Mouse (Mus musculus) intestine, embryonic 14.5 days (tissue): ENCODE results near the gene Psmb5. TPM values are rescaled to one million over a fixed set of nuclear protein-coding genes. Genes with fewer than 3 reads are reported as not detected.
"Not testable (repeated sequence)": the region's sequence is repeated elsewhere in the genome, so short reads cannot be mapped to it uniquely, and the experiment has no call there.

Experiments used
- ATAC-seq: fragments of 200-750 bp; cut with Nextera tagmentation; replicated peaks from 2 replicates; pipeline ENCODE4 v1.8.0; 2017; ENCODE audit warnings: low read depth, moderate number of reproducible peaks, moderate TSS enrichment, moderate library complexity; ENCODE audit not compliant: low FRiP score, low TSS enrichment
- DNase-seq: peaks from one replicate; pipeline ENCODE4 v3.0.0-alpha.2; 2018; ENCODE audit warnings: low spot score
- H3K27ac ChIP-seq: fragments of 300-500 bp; sonication (generic); 2 replicates; pipeline ENCODE4 v1.5.1; 2014; ENCODE audit warnings: low read depth, mild to moderate bottlenecking, control low read depth
- H3K27me3 ChIP-seq: fragments of 300-500 bp; sonication (generic); replicated peaks from 2 replicates; pipeline ENCODE4 v1.6.1; 2014; ENCODE audit warnings: low read length, control low read depth; ENCODE audit not compliant: control insufficient read depth, insufficient read depth
- H3K36me3 ChIP-seq: fragments of 300-500 bp; sonication (generic); 2 replicates; pipeline ENCODE4 v1.6.1; 2014; ENCODE audit warnings: low read length, control low read depth; ENCODE audit not compliant: control insufficient read depth, insufficient read depth
- H3K4me1 ChIP-seq: fragments of 300-500 bp; sonication (generic); replicated peaks from 2 replicates; pipeline ENCODE4 v1.6.1; 2014; ENCODE audit warnings: low read length, control low read depth, mixed read lengths; ENCODE audit not compliant: control insufficient read depth, insufficient read depth
- H3K4me2 ChIP-seq: fragments of 300-500 bp; sonication (generic); 2 replicates; pipeline ENCODE4 v1.6.1; 2014; ENCODE audit warnings: low read length
- H3K4me3 ChIP-seq: fragments of 300-500 bp; sonication (generic); 2 replicates; pipeline ENCODE4 v1.5.1; 2014; ENCODE audit warnings: low read depth, low read length, control low read depth, mixed read lengths
- H3K9ac ChIP-seq: fragments of 300-500 bp; sonication (generic); 2 replicates; pipeline ENCODE4 v1.6.1; 2014; ENCODE audit warnings: mild to moderate bottlenecking, low read length
- H3K9me3 ChIP-seq: fragments of 300-500 bp; sonication (generic); 2 replicates; pipeline ENCODE4 v1.6.1; 2016; ENCODE audit warnings: low read length, control low read depth; ENCODE audit not compliant: control insufficient read depth
- WGBS: fragments of 180-500 bp; shearing (Covaris S2); extraction: QIAGEN DNeasy Blood & Tissue Kit; methylation state at CpG from one replicate; pipeline ENCODE4 v1.1.7; 2014; 5-methylcytosine and 5-hydroxymethylcytosine counted together
- polyA plus RNA-seq: library from polyadenylated mRNA; unstranded; fragments of >200 nt; fragmentation: Nextera tagmentation; extraction: Ambion mirVana; gene quantifications from 2 replicates; pipeline ENCODE4 v1.2.1, GENCODE M21; 2014

Psmb5 gene
- polyA plus RNA-seq, 1 experiment from 2014 or later, result 412 TPM

DNA sequence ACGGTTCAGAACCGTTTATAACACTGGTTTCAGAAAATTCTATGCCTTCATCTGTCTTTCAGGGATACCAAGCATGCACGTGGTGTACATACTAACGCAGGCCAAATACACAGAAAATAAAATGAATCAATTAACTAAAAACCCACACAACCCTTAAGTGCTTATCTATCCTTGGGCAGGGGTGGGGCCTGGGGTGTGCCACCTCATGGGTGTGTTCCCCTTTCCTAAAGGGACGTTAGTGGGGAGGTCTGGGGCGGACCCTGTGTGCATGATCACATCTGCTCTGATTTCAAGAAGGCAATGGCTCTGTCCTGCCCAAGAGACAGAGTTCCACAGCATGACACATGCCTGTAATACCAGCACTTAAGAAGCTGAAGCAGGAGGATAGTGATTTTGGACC, 5.5 kb upstream of the Psmb5 start:
- no peak for ATAC-seq
- 84% methylated on average over 6 of the region's 6 CpGs for WGBS
- Histone ChIP-seq H3K36me3 (no peaks in the 10 kb centered on the region), H3K4me1 (no peaks in the 10 kb centered on the region), H3K4me2 (no peak overlapping the region), H3K9me3 (no peaks in the 10 kb centered on the region), H3K4me3 (no peak overlapping the region), H3K27ac (no peak overlapping the region), H3K9ac (no peak overlapping the region), H3K27me3 (no peaks in the 10 kb centered on the region)
- no peak for DNase-seq

DNA sequence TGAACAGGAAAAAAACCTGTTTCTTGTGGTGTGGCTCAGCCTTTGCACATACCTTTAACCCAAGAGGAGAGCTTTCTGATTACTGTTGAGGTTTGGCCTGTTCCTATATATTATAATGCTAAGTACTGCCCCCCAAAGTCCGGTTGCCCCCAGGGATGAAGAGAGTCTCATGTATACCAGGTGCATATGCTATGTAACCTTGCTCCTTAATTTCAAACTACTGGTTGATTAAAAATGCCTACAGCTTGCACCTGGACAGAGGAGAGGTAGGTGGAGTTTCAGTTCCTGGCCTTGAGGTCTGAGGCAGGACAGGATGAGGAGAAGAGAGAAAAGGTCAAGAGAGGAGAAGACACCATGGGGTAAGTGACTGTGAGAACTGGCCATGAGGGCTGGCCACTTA, 3.3 kb upstream of the Psmb5 start, which contains the start of gene Psmb11:
TSS of gene Psmb11 (plus strand) at position 301 of the 400 bp plus-strand sequence.
- H3K27me3 ChIP-seq, result no peaks in the 10 kb centered on the region
- 92% methylated on average over 1 of the region's 1 CpGs for WGBS
- DNase-seq (no peak), ATAC-seq (no peak)
- peaks cover 5% of the 10 kb centered on the region; the same call in 1 of the 2 replicates for H3K4me1 ChIP-seq
- no peaks in the 10 kb centered on the region for H3K9me3 ChIP-seq
- H3K4me2 ChIP-seq, result no peak within 1 kb of the TSS
- no peak within 1 kb of the TSS for H3K4me3 ChIP-seq
- no peak within 1 kb of the TSS for H3K9ac ChIP-seq
- no peak within 1 kb of the TSS for H3K27ac ChIP-seq
- peaks cover 4% of the 10 kb centered on the region for H3K36me3 ChIP-seq

DNA sequence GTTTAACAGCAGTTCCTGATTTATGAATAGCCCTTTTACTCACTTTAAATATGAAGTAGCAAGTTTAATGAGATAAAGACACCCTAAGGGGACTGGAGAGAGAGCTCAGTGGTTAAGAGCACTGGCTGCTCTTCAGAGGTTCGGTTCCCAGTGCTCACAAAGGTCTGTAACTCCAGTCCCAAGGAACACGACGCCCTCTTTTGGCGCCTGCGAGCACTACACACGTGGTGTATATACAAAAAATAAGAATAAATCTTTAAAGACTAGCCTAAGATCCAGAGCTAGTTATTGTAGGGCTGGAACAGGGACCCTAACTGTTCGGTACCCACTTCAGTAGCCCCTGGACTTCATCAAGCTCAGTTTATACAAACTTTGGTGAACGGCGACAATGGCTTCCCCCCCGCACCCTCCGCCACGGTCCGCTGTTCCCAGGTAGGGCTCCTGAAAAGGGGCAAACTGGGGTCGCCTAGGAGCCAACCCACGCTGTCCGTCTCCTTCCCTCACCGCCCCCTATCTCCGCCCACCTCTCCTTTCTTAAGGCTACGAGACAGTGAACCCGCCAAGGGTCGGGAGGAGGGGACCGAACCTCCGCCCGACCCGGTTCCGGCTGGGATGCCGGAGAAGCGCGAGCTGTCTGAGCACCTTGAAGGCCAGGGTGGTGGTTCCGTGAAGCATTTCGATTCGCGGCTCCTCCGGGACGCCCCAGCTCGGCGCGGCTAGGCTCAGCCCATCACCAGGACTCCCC, 498 bp downstream of the Psmb5 start:
- H3K27me3 ChIP-seq, result no peaks in the 10 kb centered on the region
- H3K27ac ChIP-seq, result peak overlapping the region; percentile 74
- peaks cover 5% of the 10 kb centered on the region; the same call in 1 of the 2 replicates for H3K4me1 ChIP-seq
- DNase-seq (peak; percentile 76), ATAC-seq (peak; percentile 56)
- peak overlapping the region; percentile 80 for H3K9ac ChIP-seq
- H3K36me3 ChIP-seq, result peaks cover 34% of the 10 kb centered on the region
- peak overlapping the region; percentile 77 for H3K4me3 ChIP-seq
- no peaks in the 10 kb centered on the region for H3K9me3 ChIP-seq
- H3K4me2 ChIP-seq, result peak overlapping the region; percentile 68
- whole genome bisulfite sequencing, result 3% methylated on average over 38 of the region's 38 CpGs

DNA sequence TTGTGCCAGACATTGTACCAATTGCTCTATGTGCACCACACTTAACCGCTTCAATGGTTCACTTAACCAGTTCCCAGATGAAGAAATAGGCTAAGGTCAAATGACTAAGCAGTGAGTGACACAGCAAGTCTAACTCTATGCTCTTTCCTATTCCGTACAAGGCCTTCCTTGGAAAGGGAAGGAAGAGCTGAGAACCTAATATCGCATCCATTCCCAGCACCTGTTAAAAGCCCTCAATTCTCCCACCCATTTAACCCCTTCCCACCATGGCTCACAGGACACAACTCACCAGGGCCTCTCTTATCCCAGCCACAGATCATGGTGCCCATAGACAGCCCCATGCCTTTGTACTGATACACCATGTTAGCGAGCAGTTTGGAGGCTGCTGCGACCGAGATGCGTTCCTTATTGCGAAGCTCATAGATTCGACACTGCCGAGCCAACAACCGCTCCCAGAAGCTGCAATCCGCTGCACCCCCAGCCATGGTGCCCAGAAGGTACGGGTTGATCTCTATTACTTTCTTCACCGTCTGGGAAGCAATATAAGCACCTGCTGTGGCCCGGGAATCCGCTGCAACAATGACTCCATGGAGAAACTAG, 1.5 kb downstream of the Psmb5 start:
- peak overlapping the region; percentile 68 for H3K4me2 ChIP-seq
- H3K9me3 ChIP-seq, result no peaks in the 10 kb centered on the region
- 93% methylated on average over 16 of the region's 16 CpGs for WGBS
- peaks cover 5% of the 10 kb centered on the region; the same call in 1 of the 2 replicates for H3K4me1 ChIP-seq
- H3K4me3 ChIP-seq, result no peak overlapping the region
- DNase-seq (no peak), ATAC-seq (no peak)
- peaks cover 44% of the 10 kb centered on the region for H3K36me3 ChIP-seq
- H3K27ac ChIP-seq, result no peak overlapping the region
- H3K27me3 ChIP-seq, result no peaks in the 10 kb centered on the region
- no peak overlapping the region for H3K9ac ChIP-seq

DNA sequence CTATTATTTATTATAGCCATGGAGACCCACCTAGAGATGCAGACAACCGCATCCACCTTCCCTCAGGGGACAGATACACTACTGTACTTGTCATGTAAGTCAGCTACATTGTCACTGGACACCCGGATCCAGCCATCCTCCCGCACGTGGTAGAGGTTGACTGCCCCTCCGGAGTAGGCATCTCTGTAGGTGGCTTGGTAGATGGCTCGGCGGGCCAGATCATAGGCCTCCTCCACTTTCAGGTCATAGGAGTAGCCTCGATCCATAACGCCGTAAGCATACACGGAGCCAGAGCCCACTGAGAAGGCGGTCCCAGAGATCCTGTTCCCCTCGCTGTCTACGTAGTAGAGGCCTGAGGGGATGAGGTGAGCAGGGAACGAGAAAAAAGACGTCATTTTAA, 3.7 kb downstream of the Psmb5 start:
- H3K4me2 ChIP-seq, H3K27me3 ChIP-seq, H3K4me3 ChIP-seq, DNase-seq, H3K27ac ChIP-seq, H3K4me1 ChIP-seq, ATAC-seq, H3K9ac ChIP-seq, H3K9me3 ChIP-seq: not testable (repeated sequence)
- H3K36me3 ChIP-seq, result peaks cover 45% of the 10 kb centered on the region
- 95% methylated on average over 14 of the region's 16 CpGs for WGBS

DNA sequence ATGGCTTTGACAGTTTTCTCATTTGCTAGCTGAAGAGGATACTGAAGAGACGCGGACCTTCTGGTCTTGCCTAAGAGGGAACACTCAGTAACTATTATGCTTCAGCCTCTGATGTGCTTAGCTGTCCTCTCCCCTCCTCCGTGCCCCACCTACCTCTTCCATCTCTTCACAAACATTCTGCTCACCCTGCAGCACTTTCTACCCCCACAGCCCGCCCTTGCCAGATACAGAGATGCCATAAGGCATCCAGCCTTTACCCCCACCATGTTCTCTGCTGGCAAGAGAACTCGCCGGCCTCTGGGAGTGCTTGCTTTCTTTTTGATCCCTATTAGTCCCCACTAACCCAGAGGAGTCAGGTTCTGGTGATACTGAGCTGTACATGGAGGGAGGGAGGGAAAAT, 7.2 kb downstream of the Psmb5 start:
- Histone ChIP-seq H3K36me3 (peaks cover 36% of the 10 kb centered on the region), H3K4me1 (no peaks in the 10 kb centered on the region), H3K27ac (no peak overlapping the region), H3K27me3 (no peaks in the 10 kb centered on the region), H3K9me3 (no peaks in the 10 kb centered on the region), H3K4me2 (no peak overlapping the region), H3K9ac (no peak overlapping the region), H3K4me3 (no peak overlapping the region)
- no peak for ATAC-seq
- 76% methylated on average over 6 of the region's 6 CpGs for WGBS
- DNase-seq, result no peak

DNA sequence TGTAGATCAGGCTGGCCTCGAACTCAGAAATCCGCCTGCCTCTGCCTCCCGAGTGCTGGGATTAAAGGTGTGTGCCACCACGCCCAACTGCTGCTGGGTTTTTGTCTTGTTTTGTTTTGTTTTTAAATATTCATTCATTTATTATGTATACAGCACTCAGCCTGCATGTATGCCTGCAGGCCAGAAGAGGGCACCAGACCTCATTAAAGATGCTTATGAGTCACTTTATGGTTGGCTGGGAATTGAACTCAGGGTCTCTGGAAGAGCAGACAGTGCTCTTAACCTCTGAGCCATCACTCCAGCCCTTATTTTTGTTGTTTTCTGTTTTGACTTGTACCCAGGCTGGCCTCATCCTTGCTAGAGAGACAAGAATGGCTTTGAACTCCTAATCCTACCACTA, 7.9 kb downstream of the Psmb5 start:
- WGBS, result 87% methylated on average over 4 of the region's 4 CpGs
- H3K36me3 ChIP-seq, result peaks cover 29% of the 10 kb centered on the region
- no peak overlapping the region for H3K9ac ChIP-seq
- peaks cover 3% of the 10 kb centered on the region; the same call in 1 of the 2 replicates for H3K4me1 ChIP-seq
- no peak overlapping the region for H3K27ac ChIP-seq
- H3K4me3 ChIP-seq, result no peak overlapping the region
- no peak for ATAC-seq
- H3K27me3 ChIP-seq, result no peaks in the 10 kb centered on the region
- H3K9me3 ChIP-seq, result no peaks in the 10 kb centered on the region
- H3K4me2 ChIP-seq, result no peak overlapping the region
- no peak for DNase-seq

DNA sequence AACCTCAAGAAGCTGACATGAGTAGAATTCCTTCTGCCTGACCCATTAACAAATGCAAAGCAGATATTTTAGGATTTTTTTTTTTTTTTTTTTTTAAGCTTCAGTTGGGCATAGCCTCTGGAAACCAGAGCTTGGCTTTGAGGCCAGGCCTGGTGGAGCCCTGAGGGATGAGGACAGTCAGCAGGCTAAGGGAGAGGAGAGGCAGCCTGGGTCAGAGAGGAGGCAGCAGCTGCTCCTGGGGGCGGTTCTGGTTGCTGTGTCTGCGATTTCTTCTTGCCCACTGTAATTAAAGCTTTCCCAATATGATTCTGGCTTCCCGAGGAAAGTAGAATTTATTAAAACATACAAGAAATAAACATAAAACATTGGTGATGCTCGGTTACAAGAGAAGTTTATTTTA, 8.6 kb downstream of the Psmb5 start:
- H3K4me2 ChIP-seq, result no peak overlapping the region
- no peak overlapping the region for H3K27ac ChIP-seq
- peaks cover 10% of the 10 kb centered on the region for H3K4me1 ChIP-seq
- ATAC-seq (no peak), DNase-seq (no peak)
- H3K9ac ChIP-seq, result no peak overlapping the region
- H3K27me3 ChIP-seq, result no peaks in the 10 kb centered on the region
- WGBS, result 55% methylated on average over 4 of the region's 4 CpGs
- H3K9me3 ChIP-seq, result no peaks in the 10 kb centered on the region
- H3K4me3 ChIP-seq, result no peak overlapping the region
- peaks cover 23% of the 10 kb centered on the region for H3K36me3 ChIP-seq

DNA sequence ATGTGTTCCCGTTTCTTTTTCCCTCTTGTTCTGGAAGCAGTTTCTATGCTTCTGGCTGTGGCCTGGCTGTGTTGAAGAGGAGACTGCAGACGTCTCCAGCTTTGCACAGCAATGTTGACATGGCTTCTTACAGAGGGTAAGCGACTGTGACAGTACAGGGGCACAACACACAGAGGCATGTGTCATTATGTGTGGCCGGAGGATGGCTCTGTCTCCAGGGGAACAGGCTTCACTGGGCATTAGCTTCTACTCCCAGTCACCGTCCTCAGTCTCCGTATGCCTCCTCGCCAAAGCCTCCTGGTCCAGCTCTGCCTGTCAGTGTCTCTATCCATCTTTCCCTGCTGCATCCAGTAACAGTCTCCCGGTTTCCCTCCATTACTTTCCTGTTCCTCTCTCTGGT, 10.6 kb downstream of the Psmb5 start:
- peaks cover 10% of the 10 kb centered on the region for H3K36me3 ChIP-seq
- H3K9me3 ChIP-seq, result no peaks in the 10 kb centered on the region
- no peak overlapping the region for H3K27ac ChIP-seq
- no peak overlapping the region for H3K4me3 ChIP-seq
- H3K4me1 ChIP-seq, result peaks cover 22% of the 10 kb centered on the region
- DNase-seq (no peak), ATAC-seq (no peak)
- H3K4me2 ChIP-seq, result no peak overlapping the region
- no peak overlapping the region for H3K9ac ChIP-seq
- 55% methylated on average over 8 of the region's 8 CpGs for WGBS
- H3K27me3 ChIP-seq, result no peaks in the 10 kb centered on the region
